ENCODE assay signal across 19 mouse cellular contexts in the genomic region with DNA sequence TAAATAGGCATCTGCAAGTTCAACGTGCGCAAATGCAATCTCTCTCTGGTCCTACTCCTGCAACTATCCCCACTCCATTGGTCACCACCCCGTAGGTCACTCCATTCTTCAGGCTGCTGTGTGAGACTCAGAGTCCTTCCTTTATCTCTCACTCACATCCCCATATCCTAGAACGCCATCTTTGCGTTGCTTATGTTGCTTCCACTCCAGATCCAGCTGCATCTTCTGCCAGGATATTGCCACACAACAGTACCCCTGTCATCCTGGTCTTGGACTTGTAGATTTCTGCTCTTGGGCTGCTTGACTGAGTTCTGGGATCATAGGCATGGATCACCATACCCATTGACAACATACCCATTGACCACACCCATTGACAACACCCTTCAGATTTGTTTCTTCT.
"Had no signal": no experiment of that assay in that cellular context is flagged by ENCODE, and none has a peak within 500 bp of the region (broad histone marks: within the 10 kb centered on the region; RNA-seq: fewer than 3 reads in every experiment).

No protein-coding gene starts in this region.

- ATAC-seq: midbrain, embryonic 16.5 days had no signal

- H3K4me2 ChIP-seq: liver, embryonic 15.5 days; lung, embryonic 14.5 days; neural tube, embryonic 13.5 days; neural tube, embryonic 15.5 days had no signal

- H3K36me3 ChIP-seq: liver, embryonic 15.5 days; midbrain, embryonic 10.5 days; neural tube, embryonic 13.5 days; neural tube, embryonic 15.5 days had no signal

- H3K4me3 ChIP-seq: liver, embryonic 15.5 days; midbrain, embryonic 10.5 days; myocyte; neural tube, embryonic 13.5 days; neural tube, embryonic 15.5 days had no signal

- H3K27ac ChIP-seq: liver, embryonic 15.5 days; midbrain, embryonic 10.5 days; neural tube, embryonic 13.5 days; neural tube, embryonic 15.5 days had no signal

- H3K9me3 ChIP-seq: liver, embryonic 15.5 days; midbrain, embryonic 10.5 days; neural tube, embryonic 13.5 days; neural tube, embryonic 15.5 days had no signal

- DNase-seq: lung, adult 18-20 months; lung, embryonic 14.5 days; lung, postnatal 10 days; lung, postnatal 4 days; midbrain, embryonic 14.5 days; retina, postnatal 1 day; right cerebral cortex, adult 18-20 months; right cerebral cortex, postnatal 25 days; right cerebral cortex, postnatal 4 days; spleen, adult 18-20 months; thymus, adult 2 months; thymus, postnatal 25 days; thymus, postnatal 4 days had no signal

- H3K4me1 ChIP-seq: midbrain, embryonic 10.5 days; neural tube, embryonic 13.5 days; neural tube, embryonic 15.5 days had no signal

- H3K27me3 ChIP-seq: liver, embryonic 15.5 days; neural tube, embryonic 13.5 days; neural tube, embryonic 15.5 days had no signal

- H3K9ac ChIP-seq: liver, embryonic 15.5 days; lung, embryonic 14.5 days; neural tube, embryonic 13.5 days; neural tube, embryonic 15.5 days had no signal
